Mouse (Mus musculus) c-Kit-positive CD71-negative TER-119-negative erythroid progenitor cells, embryonic 14.5 days (primary cell): ENCODE data around the gene Gm6034.
"Not testable (repeated sequence)": the region's sequence is repeated elsewhere in the genome, so short reads cannot be mapped to it uniquely, and the experiment has no call there.

Source experiments
- DNase-seq: peaks from one replicate; pipeline ENCODE4 v3.0.0-alpha.2; 2013; ENCODE audit warnings: low read depth

The Gm6034 gene

DNA sequence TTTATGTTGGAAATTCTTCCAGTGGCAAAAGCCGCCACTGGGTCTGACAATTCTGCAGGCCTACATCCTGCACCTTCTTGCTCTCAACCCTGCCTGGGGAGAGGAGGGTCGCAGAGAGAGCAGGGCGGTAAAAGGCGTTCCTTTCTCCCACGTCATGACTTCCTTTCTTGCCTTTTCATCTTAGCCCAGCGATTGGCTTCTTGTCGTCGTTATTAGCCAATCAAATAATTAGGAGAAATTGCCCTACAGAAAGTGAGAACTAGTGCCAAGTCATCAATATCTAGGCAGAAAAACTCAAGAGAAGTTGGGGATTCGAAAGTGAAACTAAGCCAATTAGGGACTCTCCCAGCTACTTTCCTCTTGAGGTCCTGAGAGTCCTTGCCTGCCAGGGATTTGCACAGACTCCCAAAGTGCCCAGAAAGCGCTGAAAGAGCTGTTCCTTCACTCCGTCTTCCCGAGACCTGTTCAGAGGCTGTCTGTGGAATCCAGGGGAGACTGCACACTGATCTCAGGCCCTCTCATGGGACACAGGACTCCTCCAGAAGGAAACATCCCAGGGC is at the start of gene Gm6034, which contains the start of gene H2-T22:
Gm6034 (plus strand) TSS at position 352 of the 560 bp plus-strand sequence.
H2-T22 (minus strand) TSS at position 138 of the 560 bp plus-strand sequence.
- DNase-seq: peak; percentile 81

DNA sequence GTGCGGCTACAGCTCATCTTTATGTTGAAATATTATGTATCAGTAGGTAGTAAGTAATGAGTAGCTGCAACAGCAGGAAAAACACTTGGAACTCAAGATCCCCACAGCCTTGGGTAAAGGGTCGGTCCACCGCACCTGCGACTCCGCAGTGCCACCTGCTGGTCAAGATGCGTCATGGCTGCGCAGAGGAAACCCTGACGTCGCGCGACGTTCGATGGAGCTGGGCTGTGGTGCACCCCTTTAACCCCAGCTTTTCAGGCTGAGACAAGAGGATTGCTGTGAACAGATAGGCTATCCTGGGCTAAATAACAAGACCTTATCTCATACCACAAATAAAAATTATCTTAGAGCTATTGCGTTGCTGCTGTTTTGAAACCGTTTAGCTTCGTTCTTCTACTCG is 49.1 kb upstream of the Gm6034 start:
- peak; percentile 62 for DNase-seq

DNA sequence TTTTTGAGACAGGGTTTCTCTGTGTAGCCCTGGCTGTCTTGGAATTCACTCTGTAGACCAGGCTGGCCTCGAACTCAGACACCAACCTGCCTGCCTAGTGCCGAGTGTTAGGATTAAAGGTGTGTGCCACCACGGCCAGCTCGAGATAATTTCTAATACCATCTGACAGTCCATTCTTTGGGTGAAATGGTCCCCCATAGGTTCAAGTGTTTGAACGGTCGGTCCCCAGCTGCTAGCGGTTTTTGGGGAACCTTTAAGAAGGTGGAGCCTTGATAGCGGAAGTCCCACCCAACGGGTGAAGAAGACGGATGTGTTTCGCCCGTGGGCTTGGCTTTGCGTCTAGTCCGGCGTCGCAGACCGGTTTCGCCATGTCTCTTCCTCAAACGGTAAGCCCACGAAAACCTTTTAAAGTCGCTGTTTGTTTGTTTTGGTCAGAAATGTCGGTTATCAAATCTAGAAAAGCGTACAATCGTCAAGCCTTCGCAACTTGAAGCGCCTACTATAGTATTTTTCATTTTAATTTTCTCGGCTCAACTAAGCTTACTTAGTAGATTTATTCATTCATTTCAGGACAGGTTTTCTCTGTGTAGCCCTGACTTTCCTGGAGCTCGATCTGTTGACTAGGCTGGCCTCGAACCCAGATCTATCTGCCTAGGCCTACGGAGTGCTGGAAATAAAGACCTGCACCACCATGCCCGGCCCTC is 48.4 kb upstream of the Gm6034 start:
- DNase-seq: peak; percentile 83

DNA sequence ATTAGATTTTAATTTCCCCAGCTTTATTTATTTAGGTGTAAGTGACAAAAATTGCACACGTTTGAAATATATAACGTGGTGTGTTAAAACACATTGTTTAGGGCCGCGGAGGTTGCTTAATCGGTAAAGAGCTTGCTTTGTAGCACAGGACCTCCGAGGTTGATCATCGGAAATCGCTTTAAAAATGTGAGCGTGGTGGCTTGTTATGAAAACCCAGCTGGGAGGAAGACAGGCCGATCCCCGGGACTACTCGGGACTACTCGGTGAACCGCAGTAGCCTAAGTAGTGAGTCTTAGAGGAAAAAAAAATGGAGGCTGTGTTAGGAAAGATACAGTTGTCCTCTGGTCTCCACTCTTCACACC is 47.9 kb upstream of the Gm6034 start:
- no peak for DNase-seq

DNA sequence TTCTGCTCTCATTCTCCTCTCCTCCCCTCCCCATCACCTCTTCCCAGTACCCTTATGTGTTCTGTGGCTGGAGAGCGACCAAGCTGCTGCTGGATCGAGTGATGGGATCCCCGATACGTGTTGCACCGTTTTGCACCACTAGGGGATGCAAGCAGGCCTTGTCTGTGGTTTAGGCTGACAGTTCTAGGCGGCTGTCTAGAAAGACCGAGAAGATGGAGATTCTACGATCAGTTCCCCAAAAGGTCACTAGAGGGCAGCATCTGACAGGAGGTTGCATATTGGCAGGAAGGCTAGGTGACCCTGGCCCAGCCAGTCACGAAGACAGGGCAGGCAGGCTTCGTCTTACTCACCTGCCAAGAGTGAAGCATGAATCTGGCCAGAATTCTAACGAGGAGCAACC is 45.8 kb upstream of the Gm6034 start:
- DNase-seq: peak; percentile 100

DNA sequence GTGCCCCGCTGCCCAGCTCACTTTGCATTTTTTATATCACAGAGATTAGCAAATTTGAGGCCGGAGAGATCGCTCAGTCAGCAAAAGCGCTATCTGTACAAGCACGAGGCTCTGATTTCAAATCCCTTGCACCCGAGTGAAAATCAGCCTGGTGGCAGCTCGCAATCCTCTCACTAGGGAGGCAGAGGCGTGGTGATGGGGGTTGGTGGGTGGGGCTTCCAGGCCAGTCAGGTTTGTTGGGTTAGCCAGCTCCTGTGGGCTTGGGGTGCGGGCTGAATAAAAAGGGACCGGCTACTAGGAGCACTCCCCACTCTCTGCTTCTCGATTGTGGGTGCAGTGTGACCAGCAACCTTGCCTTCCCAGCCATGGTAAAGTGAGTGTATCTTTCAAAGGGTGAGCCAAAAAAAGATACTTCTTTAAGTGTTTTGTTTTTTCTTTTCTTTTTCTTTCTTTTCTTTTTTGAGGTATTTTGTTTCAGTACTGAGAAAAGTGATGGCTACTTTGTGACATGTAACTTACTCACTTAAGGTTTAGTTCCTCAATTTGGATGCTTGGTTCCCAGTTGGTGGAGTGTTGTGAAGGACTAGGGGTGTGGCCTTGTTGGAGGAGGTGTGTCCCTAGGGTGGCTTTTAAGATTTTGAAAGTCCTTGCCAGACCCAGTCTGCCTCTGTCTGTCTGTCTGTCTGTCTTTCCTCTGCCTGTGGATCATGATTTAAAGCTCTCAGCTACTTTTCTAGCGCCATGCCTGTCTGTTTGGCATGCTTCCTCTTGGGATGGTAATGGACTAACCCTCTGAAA is 44.8 kb upstream of the Gm6034 start:
- no peak for DNase-seq

DNA sequence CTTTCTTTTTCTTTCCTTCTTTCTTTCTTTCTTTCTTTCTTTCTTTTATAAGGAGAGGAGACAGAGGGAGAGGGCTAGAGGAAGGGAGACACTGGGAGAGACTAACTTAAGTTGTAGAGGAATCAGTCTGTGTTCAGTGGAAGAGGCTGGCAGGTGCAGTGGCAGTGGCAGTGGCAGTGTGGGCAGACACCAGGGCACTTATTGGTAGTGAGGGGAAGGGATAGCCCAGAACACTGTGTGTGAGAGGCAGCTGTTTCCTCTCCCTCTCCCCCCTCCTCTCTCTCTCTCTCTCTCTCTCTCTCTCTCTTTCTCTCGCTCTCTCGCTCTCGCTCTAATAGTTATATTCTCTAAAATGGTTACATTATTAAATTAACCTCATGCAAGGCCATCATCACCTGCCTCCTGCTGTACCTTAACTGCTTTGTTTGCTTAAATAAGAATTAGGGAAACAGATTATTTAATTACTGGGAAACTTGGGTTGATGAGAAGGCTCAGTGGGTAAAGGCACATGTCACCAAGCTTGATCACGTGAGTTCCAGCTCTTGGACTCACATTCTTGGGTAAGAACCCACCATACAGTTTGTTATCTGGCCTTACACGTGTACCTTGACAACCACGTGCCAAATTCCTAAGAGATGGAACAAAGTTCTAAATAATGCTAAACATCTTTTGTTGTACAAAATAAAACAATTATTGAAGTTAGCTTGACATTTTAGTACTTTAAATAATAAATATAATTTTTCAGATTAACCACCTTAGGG is 44.0 kb upstream of the Gm6034 start:
- no peak for DNase-seq

DNA sequence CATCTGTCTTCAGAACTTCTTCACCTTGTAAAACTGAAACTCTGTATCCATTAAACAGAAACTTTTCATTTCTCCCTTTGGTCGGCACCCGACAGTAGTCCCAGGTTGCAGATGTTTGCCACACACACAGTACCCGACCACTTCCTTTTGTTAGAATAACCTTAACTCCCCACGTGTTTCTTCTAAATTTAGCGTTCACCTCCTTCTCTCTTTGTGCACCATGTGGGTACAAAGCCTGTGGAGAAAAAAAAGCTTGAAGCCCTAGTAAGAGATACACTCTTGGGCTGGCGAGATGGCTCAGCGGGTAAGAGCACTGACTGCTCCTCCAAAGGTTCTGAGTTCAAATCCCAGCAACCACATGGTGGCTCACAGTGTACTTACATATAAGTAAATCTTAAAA is 43.4 kb upstream of the Gm6034 start:
- no peak for DNase-seq

DNA sequence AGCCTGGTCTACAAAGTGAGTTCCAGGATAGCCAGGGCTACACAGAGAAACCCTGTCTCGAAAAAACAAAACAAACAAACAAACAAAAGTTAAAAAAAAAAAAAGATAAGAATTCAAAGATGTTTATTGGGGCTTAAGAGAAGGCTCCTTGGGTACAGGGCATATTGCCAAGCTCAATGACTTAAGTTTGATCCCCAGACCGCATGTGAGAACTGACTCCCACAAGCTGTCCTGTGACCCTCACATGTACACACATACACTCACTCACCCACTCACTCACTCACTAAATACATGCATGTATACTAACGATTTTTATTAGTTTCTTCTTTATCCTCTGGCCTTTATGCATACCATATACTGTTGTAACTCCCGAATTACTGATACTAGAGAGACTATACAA is 42.4 kb upstream of the Gm6034 start:
- no peak for DNase-seq

DNA sequence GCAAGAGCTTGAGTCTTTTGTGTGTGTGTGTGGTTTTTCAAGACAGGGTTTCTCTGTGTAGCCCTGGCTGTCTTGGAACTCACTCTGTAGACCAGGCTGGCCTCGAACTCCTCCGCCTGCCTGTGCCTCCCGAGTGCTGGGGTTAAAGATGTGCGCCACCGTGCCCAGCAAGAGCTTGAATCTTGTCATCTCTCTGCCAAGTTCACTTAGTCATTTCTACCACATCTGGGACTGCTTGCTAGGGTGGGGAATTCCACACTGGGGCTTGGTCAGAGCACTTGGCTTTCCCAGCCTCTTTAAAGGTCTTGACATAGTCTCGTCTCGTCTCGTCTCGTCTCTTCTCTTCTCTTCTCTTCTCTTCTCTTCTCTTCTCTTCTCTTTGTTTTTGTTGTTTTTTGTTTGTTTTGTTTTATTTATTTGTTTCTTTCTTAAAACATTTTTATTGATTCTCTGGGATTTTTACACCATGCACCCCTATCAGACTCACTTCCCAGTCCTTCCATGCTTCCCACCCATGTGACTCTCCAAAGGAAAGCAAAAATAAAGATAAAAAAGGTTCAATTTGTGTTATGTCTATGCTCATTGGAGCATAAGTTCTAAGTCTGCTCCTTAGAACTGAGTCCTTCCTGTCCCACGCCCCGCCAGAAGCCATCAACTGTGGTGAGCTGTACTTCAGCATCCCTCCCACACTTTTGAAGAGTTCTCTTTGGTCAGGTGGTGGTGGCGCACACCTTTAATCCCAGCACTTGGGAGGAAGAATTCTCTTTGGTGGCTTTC is 41.5 kb upstream of the Gm6034 start:
- DNase-seq: no peak

DNA sequence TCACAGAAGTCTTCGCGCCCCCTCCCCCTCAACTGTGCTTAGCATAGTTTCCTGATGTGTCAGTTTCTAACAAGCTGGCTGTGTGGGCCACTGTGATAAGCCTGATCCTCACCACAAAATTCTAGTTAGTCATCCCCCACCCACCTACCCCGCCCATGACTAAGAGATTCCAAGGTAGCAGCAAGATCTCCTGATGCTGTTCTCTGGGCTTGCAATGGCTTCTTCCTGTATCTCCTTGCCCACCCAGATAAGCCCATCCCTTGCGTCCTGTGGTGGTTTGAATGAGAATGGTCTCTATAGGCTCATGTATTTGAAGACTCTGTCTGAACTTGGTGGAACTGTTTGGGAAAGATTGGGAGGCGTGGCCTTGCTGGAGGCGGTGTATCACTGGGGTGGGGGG is 40.8 kb upstream of the Gm6034 start:
- DNase-seq: no peak

DNA sequence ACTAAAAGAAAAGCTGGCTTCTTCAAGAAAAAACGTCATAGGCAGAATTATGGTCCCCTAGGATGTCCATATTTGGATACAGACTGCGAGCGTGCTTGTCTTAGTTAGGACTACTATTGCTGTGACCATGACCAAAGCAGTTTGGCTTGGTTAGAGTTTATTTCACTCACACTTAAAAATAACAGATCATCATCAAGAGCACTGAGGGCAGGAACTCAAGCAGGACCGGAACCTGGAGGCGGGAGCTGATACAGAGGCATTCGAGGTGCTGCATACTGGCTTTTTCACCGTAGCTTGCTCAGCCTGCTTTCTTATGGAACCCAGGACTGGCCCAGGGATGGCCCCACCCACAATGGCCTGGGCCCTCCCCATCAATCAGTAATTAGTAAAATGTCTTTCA is 39.4 kb upstream of the Gm6034 start:
- DNase-seq: no peak

DNA sequence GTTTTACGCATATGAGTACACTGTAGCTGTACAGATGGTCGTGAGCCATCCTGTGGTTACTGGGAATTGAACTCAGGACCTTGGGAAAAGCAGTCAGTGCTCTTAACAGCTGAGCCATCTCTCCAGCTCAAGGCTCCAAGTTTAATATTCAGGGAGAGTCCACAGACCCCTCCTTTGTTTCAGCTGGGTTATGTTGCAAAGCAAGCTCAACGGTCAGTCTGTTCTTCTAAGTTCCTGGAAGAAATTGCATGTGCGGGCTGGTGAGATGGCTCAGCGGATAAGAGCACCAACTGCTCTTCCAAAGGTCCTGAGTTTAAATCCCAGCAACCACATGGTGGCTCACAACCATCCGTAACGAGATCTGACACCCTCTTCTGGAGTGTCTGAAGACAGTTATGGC is 38.4 kb upstream of the Gm6034 start:
- DNase-seq: not testable (repeated sequence)

DNA sequence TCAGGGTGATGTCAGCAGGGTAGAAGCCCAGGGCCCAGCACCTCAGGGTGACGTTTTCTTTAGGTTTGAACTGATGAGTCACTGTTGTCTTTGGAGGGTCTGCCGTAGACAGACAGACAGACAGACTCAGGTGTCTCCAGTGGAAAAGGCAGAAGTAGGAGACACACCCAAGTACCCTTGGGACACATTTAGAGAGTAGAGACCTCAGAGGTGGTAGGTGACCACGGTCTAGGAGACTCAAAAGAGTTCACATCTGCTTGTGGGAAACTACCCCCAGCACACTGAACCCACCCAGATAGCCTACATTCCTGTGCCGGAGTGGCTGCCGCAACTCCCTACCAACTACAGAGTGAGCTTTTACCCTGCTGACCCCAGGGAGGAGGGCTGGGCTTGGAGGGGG is 27.8 kb upstream of the Gm6034 start:
- no peak for DNase-seq

DNA sequence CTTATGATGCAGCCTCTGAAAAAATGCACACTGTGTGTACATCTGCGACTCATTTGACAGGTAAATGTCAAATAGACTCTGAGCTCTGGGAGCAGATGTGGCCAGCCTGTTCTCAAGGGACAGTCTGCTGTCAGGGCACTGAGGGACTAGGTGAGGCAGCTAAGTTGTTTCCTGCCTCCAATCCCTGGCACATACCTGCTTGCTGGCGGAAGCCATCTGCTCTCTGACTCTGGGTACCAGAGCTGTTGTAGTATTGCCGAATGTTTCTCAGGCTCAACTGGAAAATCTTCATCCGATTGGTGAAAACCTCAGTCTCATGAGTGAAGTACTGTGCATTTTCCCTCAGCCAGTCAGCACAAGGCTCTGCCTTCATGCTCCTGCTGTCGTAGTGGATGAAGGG is 25.7 kb upstream of the Gm6034 start:
- no peak for DNase-seq

DNA sequence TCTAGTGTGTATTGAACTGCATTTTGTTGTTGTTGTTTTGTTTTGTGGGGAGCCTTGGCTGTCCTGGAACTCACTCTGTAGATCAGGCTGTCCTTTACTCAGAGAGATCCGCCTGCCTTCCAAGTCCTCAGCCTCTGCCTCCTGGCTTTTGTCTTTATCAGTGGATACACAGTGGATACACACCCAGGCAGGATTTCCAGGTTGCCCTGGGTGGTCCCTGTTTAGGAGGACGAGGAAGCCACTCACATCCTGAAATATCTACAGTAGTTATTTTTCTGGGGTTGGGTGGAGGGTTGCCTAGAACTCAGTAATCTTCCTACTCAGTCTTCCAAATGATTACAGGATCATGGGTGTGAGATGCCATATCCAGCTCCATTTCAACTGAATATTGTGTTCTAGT is 23.8 kb upstream of the Gm6034 start:
- DNase-seq: no peak

DNA sequence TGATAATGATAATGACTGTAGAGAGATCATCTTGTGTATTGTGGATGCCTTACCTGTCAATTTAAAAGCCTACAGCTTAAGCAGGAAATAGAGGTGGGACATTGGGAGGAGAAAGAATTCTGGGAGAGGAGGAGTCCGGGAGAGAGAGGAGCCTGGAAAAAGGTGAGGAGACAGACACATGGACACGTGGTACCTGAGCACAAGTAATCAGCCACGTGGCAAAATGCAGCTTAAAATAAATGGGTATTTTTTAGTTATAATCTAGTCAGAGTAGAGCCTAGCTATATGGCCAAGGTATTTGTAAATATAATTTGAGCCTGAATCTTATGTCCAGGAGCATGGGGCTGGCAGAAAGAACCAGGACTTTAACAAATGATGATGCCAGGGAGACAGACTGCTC is 23.2 kb upstream of the Gm6034 start:
- no peak for DNase-seq

DNA sequence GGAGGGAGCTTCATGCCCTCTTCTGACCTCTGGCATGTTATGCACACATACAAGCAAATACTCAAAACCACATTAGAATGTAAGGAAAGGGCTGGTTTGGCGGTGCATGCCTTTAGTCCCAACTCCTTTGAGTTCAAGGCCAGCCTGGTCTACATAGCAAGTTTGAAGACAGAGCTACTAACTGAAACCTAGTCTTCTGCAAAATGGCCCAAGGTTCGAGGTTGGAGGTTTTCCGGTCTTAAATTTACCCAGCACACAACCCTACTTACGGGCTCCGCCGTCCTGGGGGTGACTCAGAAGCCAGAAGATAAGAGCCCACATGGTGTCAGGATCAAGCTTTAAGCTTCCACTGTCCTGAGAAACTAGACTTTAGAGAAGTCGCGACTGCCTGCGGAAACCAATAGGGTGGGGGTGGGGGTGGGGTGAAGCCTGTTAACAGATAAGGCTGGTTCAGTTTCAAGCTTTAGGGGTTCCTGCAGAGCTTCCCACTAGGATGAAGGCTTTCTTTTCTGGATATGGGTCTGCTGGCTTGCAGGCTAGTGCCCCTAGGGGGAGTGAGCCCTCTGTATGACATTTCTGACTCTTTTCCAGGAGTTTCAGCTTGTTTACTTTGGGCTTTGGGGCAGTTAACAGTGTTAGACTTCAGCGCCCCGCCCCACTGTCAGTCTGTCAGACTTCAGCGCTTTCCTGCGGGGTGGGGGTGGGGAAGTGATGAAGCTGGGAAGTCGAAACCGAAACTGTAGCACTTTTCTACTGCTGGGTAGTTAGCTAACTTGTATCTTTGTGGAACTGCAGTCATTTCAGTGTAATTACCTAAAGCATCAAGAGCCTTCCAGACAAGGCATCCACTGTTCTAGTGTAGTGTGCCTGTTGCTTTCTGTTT is 22.3 kb upstream of the Gm6034 start, which contains the start of gene H2-T24:
H2-T24 (minus strand) TSS at position 370 of the 883 bp plus-strand sequence.
- no peak for DNase-seq

DNA sequence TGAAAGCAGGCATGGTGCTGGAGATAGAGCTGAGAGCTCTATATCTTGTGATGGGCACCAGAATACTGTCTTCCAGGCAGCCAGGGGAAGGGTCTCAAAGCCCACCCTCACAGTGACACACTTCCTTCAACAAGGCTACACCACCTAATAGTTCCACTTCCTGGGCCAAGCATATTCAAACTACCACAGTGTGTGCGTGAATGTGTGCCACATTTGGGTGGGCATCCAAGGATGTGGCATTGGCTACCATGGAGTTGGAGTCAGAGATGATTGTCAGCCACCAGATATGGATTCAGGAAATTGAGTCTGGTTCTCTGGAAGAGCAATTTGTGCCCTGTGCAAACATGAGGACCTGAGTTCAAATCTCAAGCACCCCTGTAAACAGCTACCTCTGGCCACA is 21.5 kb upstream of the Gm6034 start:
- no peak for DNase-seq

DNA sequence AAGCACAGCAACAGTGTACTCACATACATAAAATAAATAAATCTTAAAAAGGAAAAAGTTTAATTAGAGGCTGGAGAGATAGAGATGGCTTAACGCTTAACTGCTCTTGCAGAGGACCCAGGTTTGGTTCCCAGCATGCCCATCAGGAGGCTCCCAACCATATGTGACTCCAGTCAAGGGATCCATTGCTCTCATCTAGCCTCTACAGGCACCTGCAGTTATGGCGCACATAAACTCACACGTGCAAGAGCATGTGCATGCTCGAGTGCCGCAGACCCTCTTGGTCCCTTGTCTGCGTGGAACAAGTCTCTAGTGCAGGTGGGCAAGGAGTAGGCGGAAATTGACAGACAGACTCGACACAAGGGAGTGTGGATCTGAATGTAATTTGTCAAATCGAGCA is 20.7 kb upstream of the Gm6034 start:
- DNase-seq: no peak

DNA sequence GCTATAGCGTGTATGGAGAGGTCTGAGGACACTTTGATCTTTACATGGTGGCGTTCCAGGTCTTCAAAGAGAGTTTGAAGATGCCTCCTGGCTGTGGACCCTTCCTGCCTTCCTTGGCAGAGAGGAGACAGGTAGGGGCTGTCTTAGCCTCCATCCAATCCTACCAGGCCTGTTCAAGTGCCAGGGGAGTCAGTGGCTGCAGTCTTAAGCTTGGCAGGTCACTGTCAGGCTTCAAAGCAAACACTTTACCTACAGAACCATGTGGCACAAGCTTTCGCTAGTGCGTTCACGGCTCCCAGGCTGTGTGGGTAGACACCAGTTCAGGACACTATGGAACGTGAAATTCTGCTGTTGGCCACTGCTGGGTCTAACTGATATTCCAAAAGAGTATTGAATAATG is 19.8 kb upstream of the Gm6034 start:
- no peak for DNase-seq
